Mouse (Mus musculus) erythroblast, embryonic 14.5 days (primary cell): Measurements from ENCODE around the gene Rnf111.

Experiments
- GATA1 ChIP-seq: IDR thresholded peaks from 2 replicates; pipeline ENCODE4 v1.6.1; 2012; ENCODE audit warnings: low read length, inconsistent platforms, mixed read lengths
- TAL1 ChIP-seq: IDR thresholded peaks from 3 replicates; pipeline ENCODE4 v1.6.1; 2012; ENCODE audit warnings: low read length, inconsistent platforms, mixed read lengths

GRCm38 (mm10) chr9:70543048-70543880 is 39.7 kb upstream of the Rnf111 start:
- no peak for TF ChIP-seq GATA1
- TF ChIP-seq TAL1: no peak
